Mouse (Mus musculus) bone marrow, adult 2 months (tissue): ENCODE measurements at regions not wholly inside any gene's neighbourhood (a gene's known extent, or its start where the extent isn't known, plus 50 kb on each side); places are given as distances from the start of the nearest gene placed in this dataset.
"Not testable (repeated sequence)": the region's sequence is repeated elsewhere in the genome, so short reads cannot be mapped to it uniquely, and the experiment has no call there.

ENCODE experiments used
- H3K27ac ChIP-seq: fragments of 200-500 bp; 2 replicates; pipeline ENCODE4 v1.5.1; 2012; ENCODE audit warnings: low read depth, mild to moderate bottlenecking, control low read depth, inconsistent platforms, low read length; ENCODE audit not compliant: control insufficient read depth, poor library complexity, insufficient read depth
- H3K4me1 ChIP-seq: fragments of 200-500 bp; 2 replicates; pipeline ENCODE4 v1.6.1; 2011; ENCODE audit warnings: low read length; ENCODE audit not compliant: control insufficient read depth, insufficient read depth
- H3K4me3 ChIP-seq: fragments of 200-500 bp; replicated peaks from 2 replicates; pipeline ENCODE3; 2011; ENCODE audit warnings: mild to moderate bottlenecking, low read depth, low read length, control low read depth; ENCODE audit not compliant: control insufficient read depth
- CTCF ChIP-seq: fragments of 200-500 bp; IDR thresholded peaks from 2 replicates; pipeline ENCODE4 v1.5.1; 2011; ENCODE audit warnings: low read length, control low read depth; ENCODE audit not compliant: control insufficient read depth, insufficient read depth
- POLR2A ChIP-seq: fragments of 200-500 bp; IDR thresholded peaks from 2 replicates; pipeline ENCODE4 v1.6.1; 2011; ENCODE audit warnings: low read depth, mild to moderate bottlenecking, control low read depth, low read length, borderline replicate concordance; ENCODE audit not compliant: control insufficient read depth
- WGBS: fragments of 180-500 bp; shearing (Covaris S2); methylation state at CpG from one replicate; pipeline ENCODE4 v1.1.7; 2018; 5-methylcytosine and 5-hydroxymethylcytosine counted together

DNA sequence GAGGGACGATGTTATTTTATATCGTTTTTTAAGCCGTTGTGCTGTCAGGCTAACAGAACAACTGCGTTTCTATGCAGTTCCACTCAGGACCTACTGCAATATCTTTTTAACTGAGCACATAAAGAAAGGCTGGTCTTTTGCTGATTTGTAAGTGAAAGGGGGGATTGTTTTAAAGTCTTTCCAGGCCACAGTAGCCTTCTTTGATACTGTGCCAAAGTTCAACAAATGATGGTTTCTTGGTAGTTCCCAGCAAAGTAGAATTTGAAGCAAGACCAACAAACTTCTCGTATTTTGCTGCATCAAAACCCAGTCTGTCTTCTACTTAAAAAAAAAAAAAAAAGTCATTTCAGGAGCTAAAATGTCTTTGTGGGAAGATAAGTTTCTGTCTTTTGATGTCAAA lies 263.8 kb downstream of the Gxylt1 start:
- no peak overlapping the region for H3K27ac ChIP-seq
- no peaks in the 10 kb centered on the region for H3K4me1 ChIP-seq
- WGBS: 83% methylated on average over 5 of the region's 5 CpGs
- TF ChIP-seq POLR2A (no peak), CTCF (no peak)
- H3K4me3 ChIP-seq: no peak overlapping the region

DNA sequence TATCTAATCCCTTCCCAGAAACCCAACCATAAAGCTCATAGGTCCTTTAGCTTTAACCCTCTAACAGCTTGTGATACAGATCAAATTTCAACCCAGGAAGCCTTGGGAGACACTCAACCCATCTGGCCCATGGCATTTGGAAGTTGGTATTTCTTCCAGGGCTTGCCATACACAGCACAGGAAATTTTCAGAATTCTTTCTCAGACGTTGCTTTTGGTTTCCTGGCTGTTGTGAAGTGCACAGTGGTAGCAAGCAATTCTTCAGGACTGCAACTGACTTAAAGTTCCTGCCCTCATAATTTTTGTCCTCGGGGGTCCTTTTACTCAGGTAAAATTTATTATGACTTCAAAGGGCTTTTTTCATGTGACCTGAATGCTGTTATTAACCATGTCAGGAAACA lies 264.4 kb downstream of the Gxylt1 start:
- no peaks in the 10 kb centered on the region; the same call in 1 of the 2 replicates for H3K4me1 ChIP-seq
- WGBS: 23% methylated on average over 2 of the region's 2 CpGs
- H3K4me3 ChIP-seq: no peak overlapping the region
- TF ChIP-seq POLR2A (no peak), CTCF (no peak)
- no peak overlapping the region for H3K27ac ChIP-seq

DNA sequence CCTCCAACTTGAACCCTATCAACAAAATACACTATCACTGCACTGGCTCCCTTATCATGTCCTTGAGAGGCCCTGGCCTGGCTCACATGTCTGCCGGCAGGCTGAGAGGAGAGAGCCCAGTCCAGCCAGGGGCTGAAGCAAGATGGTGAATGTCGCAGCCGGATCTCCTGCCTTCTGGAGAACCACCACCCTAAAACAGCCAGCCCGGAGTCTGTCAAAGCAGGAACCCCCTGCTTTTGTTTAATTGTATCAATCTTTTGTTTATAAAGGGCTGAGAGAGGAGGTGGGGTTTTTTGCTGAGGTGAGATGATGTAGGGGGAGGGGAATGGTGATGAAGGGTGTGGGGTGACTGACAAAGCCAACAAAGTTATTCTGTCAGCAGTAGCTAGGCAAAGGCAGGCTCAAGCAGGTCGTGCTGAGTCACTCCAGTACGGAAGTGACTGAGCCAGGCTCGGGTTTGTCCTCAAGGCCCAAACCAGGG lies 269.2 kb downstream of the Gxylt1 start:
- Histone ChIP-seq H3K4me3 (no peak overlapping the region), H3K4me1 (no peaks in the 10 kb centered on the region; the same call in 1 of the 2 replicates), H3K27ac (no peak overlapping the region)
- WGBS: 43% methylated on average over 7 of the region's 7 CpGs
- no peak for TF ChIP-seq CTCF
- TF ChIP-seq POLR2A: no peak

DNA sequence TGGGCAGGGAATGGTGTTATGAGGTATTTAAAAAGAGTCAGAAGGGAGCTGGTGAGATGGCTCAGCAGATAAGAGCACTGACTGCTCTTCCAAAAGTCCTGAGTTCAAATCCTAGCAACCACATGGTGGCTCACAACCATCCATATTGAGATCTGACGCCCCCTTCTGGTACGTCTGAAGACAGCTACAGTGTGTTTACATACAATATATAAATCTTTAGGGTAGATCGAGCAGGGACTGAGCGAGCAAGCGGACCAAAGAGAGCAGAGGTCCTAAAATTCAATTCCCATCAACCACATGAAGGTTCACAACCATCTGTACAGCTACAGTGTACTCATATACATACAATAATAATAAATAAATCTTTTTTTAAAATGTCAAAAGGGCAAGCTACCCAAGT lies 269.8 kb downstream of the Gxylt1 start:
- not testable (repeated sequence) for H3K27ac ChIP-seq

DNA sequence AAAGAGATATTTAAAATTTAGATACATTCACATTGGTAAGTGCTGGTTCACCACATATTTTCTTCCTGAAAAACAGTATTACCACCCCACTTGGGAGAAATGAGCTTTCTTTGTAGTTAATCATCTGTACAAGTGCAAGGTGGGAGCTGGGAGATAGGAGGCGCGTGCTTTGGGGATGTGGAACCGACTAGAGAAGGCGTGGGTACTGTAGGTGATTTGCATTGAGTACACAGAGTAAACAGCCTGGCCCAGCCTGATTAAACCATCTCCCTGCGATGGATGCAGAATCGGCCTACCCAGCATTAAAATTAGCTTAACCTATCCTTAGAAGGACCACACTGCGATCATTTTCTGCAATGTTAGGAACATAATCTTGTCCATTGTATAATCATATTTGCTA lies 270.4 kb downstream of the Gxylt1 start:
- Histone ChIP-seq H3K4me1 (no peaks in the 10 kb centered on the region; the same call in 1 of the 2 replicates), H3K27ac (no peak overlapping the region), H3K4me3 (no peak overlapping the region)
- 72% methylated on average over 7 of the region's 7 CpGs for WGBS
- no peak for TF ChIP-seq POLR2A
- TF ChIP-seq CTCF: no peak

More for the DNA sequence above, 269.8 kb downstream of the Gxylt1 start:
- WGBS: 84% methylated on average over 5 of the region's 5 CpGs
- H3K4me3 ChIP-seq, H3K4me1 ChIP-seq: not testable (repeated sequence)

DNA sequence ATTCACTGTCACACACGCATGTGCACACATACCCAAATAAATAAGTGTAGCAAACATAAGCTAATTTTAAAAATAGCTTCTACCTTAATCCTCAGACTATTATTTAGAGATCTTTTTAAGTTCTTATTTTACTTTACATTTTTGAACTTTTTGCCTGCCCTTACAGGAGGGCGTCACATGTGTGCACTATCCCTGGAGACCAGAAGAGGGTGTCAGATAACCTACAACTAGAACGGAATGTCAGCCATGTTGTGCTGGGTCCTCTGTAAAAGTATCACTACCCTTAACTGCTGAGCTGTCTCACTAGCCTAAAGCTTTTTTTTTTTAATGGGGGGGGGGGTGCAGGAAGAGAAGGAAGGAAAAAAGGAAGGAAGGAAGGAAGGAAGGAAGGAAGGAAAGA lies 271.7 kb downstream of the Gxylt1 start:
- H3K27ac ChIP-seq: no peak overlapping the region
- TF ChIP-seq POLR2A: no peak
- no peak for TF ChIP-seq CTCF
- no peaks in the 10 kb centered on the region; the same call in 1 of the 2 replicates for H3K4me1 ChIP-seq
- H3K4me3 ChIP-seq: no peak overlapping the region
- WGBS: 77% methylated on average over 3 of the region's 3 CpGs

DNA sequence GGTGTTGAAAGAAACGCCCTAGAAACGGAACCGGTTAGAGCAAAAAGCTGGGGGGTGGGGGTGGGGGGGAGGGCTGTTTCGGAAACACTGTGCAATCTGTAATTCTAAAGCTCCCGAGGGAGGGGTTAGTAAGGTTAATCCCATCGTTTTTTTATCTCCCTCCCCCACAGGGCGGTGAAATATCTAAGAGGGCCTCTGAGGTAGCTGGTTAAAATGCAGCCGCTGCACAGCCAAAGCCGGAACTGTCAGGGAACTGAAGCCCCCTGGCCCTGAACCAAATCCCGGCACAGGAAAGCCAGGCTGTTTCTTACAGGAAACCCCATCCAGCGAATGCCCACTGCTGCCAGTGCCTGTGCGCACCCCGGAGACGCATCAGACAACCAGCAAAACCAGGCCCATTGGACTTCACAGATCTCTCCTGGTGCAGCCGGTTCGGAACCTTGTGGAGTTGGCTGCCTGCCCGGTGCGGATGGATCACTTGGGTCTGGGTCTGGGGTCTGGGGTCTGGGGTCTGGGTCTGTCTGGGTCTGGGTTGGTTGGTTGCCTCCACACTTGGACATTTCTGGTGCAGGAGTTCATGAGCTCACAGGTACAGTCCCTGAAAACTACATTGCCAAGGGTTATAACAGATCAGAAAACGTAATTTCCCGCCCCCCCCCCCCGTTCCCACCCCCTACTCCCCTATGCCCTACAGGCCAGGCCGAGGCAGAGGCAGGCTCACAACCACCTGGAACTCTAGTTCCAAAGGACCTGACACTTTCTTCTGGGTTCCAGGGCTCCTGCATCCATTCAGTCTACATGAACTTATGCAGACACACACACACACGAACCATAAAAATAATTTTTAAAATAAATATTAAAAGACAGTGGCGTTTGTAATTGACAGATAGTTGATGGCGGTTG lies 272.7 kb downstream of the Gxylt1 start:
- Histone ChIP-seq H3K4me1 (no peaks in the 10 kb centered on the region; the same call in 1 of the 2 replicates), H3K4me3 (peak overlapping the region; percentile 54), H3K27ac (peak overlapping the region; percentile 79)
- WGBS: 11% methylated on average over 25 of the region's 25 CpGs
- no peak for TF ChIP-seq CTCF
- TF ChIP-seq POLR2A: 0 out of 2 replicates have a peak, but pooled peaks have one; percentile 14

DNA sequence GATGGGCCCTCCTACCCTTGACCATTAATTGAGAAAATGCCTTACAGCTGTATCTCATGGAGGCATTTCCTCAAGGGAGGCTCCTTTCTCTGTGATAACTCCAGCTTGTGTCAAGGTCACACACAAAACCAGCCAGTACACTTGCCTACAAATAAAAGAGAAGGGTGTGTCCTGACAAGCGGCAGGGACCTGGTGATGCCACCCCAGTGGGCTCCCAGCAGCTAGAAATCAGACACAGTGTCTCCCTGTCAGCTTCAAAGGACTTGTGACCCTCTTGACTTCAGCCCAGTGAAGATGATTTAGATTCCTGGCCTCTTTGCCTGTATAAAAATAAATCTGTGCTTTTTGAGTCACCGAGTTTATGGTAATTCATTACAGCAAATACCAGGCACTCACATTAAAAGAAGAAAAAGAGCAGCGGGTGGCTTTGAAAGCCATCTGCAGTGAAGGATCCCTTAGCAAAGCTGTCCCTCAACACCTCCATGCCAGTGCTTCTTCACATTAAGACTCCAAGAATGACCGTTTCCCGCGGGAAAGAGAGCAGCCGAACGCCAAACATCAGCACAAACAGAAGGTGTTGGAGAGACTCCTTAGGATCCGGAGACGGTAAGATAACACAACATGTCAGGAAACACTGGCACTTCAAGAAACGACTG lies 273.5 kb downstream of the Gxylt1 start:
- Histone ChIP-seq H3K4me3 (peak overlapping the region; percentile 46), H3K4me1 (no peaks in the 10 kb centered on the region; the same call in 1 of the 2 replicates), H3K27ac (peak overlapping the region; percentile 64)
- 5% methylated on average over 11 of the region's 11 CpGs for WGBS
- TF ChIP-seq POLR2A: no peak
- TF ChIP-seq CTCF: no peak
